Mouse (Mus musculus): ENCODE data around the gene Hs3st1. TPM values are rescaled to one million over a fixed set of nuclear protein-coding genes. Genes with fewer than 3 reads are reported as not detected.

The Hs3st1 gene
- total and polyA plus RNA-seq, 2 experiments from 2014 or later, result 4.9 to 7.0 TPM

- ATAC-seq (ENCODE audit: insufficient read depth, low read depth) (no peak), DNase-seq (ENCODE audit: low spot score) (no peak)
- no peak overlapping the region for H3K27ac ChIP-seq (ENCODE audit: low read depth)
- H3K9ac ChIP-seq (replicated peaks; ENCODE audit: low read depth, low read length), result no peak overlapping the region
- no peaks in the 10 kb centered on the region for H3K27me3 ChIP-seq (ENCODE audit: control insufficient read depth, insufficient read depth, low read length)
- WGBS, result 27% methylated on average over 1 of the region's 1 CpGs
- peaks cover 8% of the 10 kb centered on the region for H3K4me1 ChIP-seq (ENCODE audit: control insufficient read depth, insufficient read depth)
- no peaks in the 10 kb centered on the region for H3K36me3 ChIP-seq (replicated peaks; ENCODE audit: control insufficient read depth, insufficient read depth, low read length)
- H3K4me2 ChIP-seq (ENCODE audit: low read depth, low read length), result no peak overlapping the region
- TF ChIP-seq CTCF (IDR thresholded peaks at IDR 0.05; ENCODE audit: low read depth) (peak; percentile 44), EP300 (IDR thresholded peaks at IDR 0.05; ENCODE audit: low read depth) (no peak)
- no peaks in the 10 kb centered on the region for H3K9me3 ChIP-seq (replicated peaks; ENCODE audit: control insufficient read depth, low read length)
- no peak overlapping the region for H3K4me3 ChIP-seq (ENCODE audit: low read depth, low read length)
Observed at GRCm38 (mm10) chr5:39633206-39633605, 122.1 kb downstream of the Hs3st1 start.

GRCm38 (mm10) chr5:39630841-39631240 is 124.4 kb downstream of the Hs3st1 start:
- Histone ChIP-seq H3K36me3 (replicated peaks; ENCODE audit: control insufficient read depth, insufficient read depth, low read length) (no peaks in the 10 kb centered on the region), H3K4me2 (ENCODE audit: low read depth, low read length) (no peak overlapping the region), H3K9ac (replicated peaks; ENCODE audit: low read depth, low read length) (no peak overlapping the region), H3K4me1 (ENCODE audit: control insufficient read depth, insufficient read depth) (no peaks in the 10 kb centered on the region), H3K27ac (ENCODE audit: low read depth) (no peak overlapping the region), H3K9me3 (replicated peaks; ENCODE audit: control insufficient read depth, low read length) (no peaks in the 10 kb centered on the region), H3K27me3 (ENCODE audit: control insufficient read depth, insufficient read depth, low read length) (no peaks in the 10 kb centered on the region), H3K4me3 (ENCODE audit: low read depth, low read length) (no peak overlapping the region)
- ATAC-seq (ENCODE audit: insufficient read depth, low read depth), result no peak
- WGBS, result 80% methylated on average over 5 of the region's 5 CpGs
- DNase-seq (ENCODE audit: low spot score), result no peak
- TF ChIP-seq EP300 (IDR thresholded peaks at IDR 0.05; ENCODE audit: low read depth) (no peak), CTCF (IDR thresholded peaks at IDR 0.05; ENCODE audit: low read depth) (no peak)

- Histone ChIP-seq H3K27ac (ENCODE audit: low read depth) (no peak overlapping the region), H3K27me3 (ENCODE audit: control insufficient read depth, insufficient read depth, low read length) (no peaks in the 10 kb centered on the region), H3K9me3 (replicated peaks; ENCODE audit: control insufficient read depth, low read length) (no peaks in the 10 kb centered on the region), H3K4me1 (ENCODE audit: control insufficient read depth, insufficient read depth) (peaks cover 14% of the 10 kb centered on the region; the same call in 1 of the 2 replicates), H3K4me3 (ENCODE audit: low read depth, low read length) (no peak overlapping the region), H3K36me3 (replicated peaks; ENCODE audit: control insufficient read depth, insufficient read depth, low read length) (no peaks in the 10 kb centered on the region), H3K4me2 (ENCODE audit: low read depth, low read length) (no peak overlapping the region), H3K9ac (replicated peaks; ENCODE audit: low read depth, low read length) (no peak overlapping the region)
- WGBS, result 69% methylated on average over 8 of the region's 8 CpGs
- no peak for ATAC-seq (ENCODE audit: insufficient read depth, low read depth)
- TF ChIP-seq CTCF (IDR thresholded peaks at IDR 0.05; ENCODE audit: low read depth) (no peak), EP300 (IDR thresholded peaks at IDR 0.05; ENCODE audit: low read depth) (no peak)
- DNase-seq (ENCODE audit: low spot score), result no peak
Observed at GRCm38 (mm10) chr5:39625037-39625473, 130.2 kb downstream of the Hs3st1 start.

GRCm38 (mm10) chr5:39624218-39624590 is 131.1 kb downstream of the Hs3st1 start:
- DNase-seq (ENCODE audit: low spot score), result no peak

GRCm38 (mm10) chr5:39623304-39624217 is 131.7 kb downstream of the Hs3st1 start:
- TF ChIP-seq EP300 (IDR thresholded peaks at IDR 0.05; ENCODE audit: low read depth), result no peak
- TF ChIP-seq CTCF (IDR thresholded peaks at IDR 0.05; ENCODE audit: low read depth), result no peak
- Histone ChIP-seq H3K4me2 (ENCODE audit: low read depth, low read length) (no peak overlapping the region), H3K9me3 (replicated peaks; ENCODE audit: control insufficient read depth, low read length) (no peaks in the 10 kb centered on the region), H3K4me3 (ENCODE audit: low read depth, low read length) (no peak overlapping the region), H3K36me3 (replicated peaks; ENCODE audit: control insufficient read depth, insufficient read depth, low read length) (no peaks in the 10 kb centered on the region), H3K9ac (replicated peaks; ENCODE audit: low read depth, low read length) (no peak overlapping the region), H3K27ac (ENCODE audit: low read depth) (no peak overlapping the region), H3K4me1 (ENCODE audit: control insufficient read depth, insufficient read depth) (peaks cover 14% of the 10 kb centered on the region; the same call in 1 of the 2 replicates), H3K27me3 (ENCODE audit: control insufficient read depth, insufficient read depth, low read length) (no peaks in the 10 kb centered on the region)
- 75% methylated on average over 13 of the region's 13 CpGs for WGBS
- DNase-seq (ENCODE audit: low spot score) (no peak), ATAC-seq (ENCODE audit: insufficient read depth, low read depth) (no peak)

More at GRCm38 (mm10) chr5:39624218-39624590, 131.1 kb downstream of the Hs3st1 start:
- Histone ChIP-seq H3K4me2 (ENCODE audit: low read depth, low read length) (no peak overlapping the region), H3K4me1 (ENCODE audit: control insufficient read depth, insufficient read depth) (peaks cover 14% of the 10 kb centered on the region; the same call in 1 of the 2 replicates), H3K4me3 (ENCODE audit: low read depth, low read length) (no peak overlapping the region), H3K27ac (ENCODE audit: low read depth) (no peak overlapping the region), H3K9ac (replicated peaks; ENCODE audit: low read depth, low read length) (no peak overlapping the region), H3K27me3 (ENCODE audit: control insufficient read depth, insufficient read depth, low read length) (no peaks in the 10 kb centered on the region), H3K36me3 (replicated peaks; ENCODE audit: control insufficient read depth, insufficient read depth, low read length) (no peaks in the 10 kb centered on the region), H3K9me3 (replicated peaks; ENCODE audit: control insufficient read depth, low read length) (no peaks in the 10 kb centered on the region)
- TF ChIP-seq CTCF (IDR thresholded peaks at IDR 0.05; ENCODE audit: low read depth), result no peak
- TF ChIP-seq EP300 (IDR thresholded peaks at IDR 0.05; ENCODE audit: low read depth), result no peak
- 0 out of 2 replicates have a peak, but pooled peaks have one; percentile 18 for ATAC-seq (ENCODE audit: insufficient read depth, low read depth)
- WGBS, result 40% methylated on average over 4 of the region's 4 CpGs
